Mouse (Mus musculus): ENCODE results near the gene Itih4.
A peak's percentile ranks its signal among the peaks of the same experiment; 100 is the strongest.

Gene Itih4

GRCm38 (mm10) chr14:30943860-30944674, 57.8 kb downstream of the Itih4 start:
- DNase-seq (ENCODE audit: low spot score): peak; percentile 48

GRCm38 (mm10) chr14:30944745-30945144, 58.5 kb downstream of the Itih4 start:
- no peak for DNase-seq (ENCODE audit: low spot score)

GRCm38 (mm10) chr14:30949986-30950385, 63.7 kb downstream of the Itih4 start:
- DNase-seq (ENCODE audit: low spot score): no peak

GRCm38 (mm10) chr14:30951154-30951825, 65.0 kb downstream of the Itih4 start, which contains the start of gene Nek4:
TSS of gene Nek4 (plus strand) at chr14:30951377.
- DNase-seq (ENCODE audit: low spot score): peak; percentile 90
